Comparison of ENCODE assay signal across 12 mouse cellular contexts in genomic region chr4:106149471-106150048, GRCm38 (mm10).
"Had no signal": no experiment of that assay in that cellular context is flagged by ENCODE, and none has a peak within 500 bp of the region (broad histone marks: within the 10 kb centered on the region; RNA-seq: fewer than 3 reads in every experiment).

No protein-coding gene starts in this region.

- ATAC-seq: liver, embryonic 12.5 days; midbrain, embryonic 13.5 days had no signal

- H3K9me3 ChIP-seq: kidney, embryonic 15.5 days; limb, embryonic 15.5 days; liver, embryonic 12.5 days; lung, embryonic 15.5 days; midbrain, embryonic 13.5 days; neural tube, embryonic 15.5 days had no signal

- H3K4me1 ChIP-seq: liver, embryonic 12.5 days; lung, embryonic 15.5 days; midbrain, embryonic 13.5 days had no signal

- H3K27ac ChIP-seq: kidney, embryonic 15.5 days; liver, embryonic 12.5 days; lung, embryonic 15.5 days; midbrain, embryonic 13.5 days; neural tube, embryonic 15.5 days; stomach, postnatal 0 days had no signal

- H3K4me3 ChIP-seq: kidney, embryonic 15.5 days; limb, embryonic 15.5 days; liver, embryonic 12.5 days; lung, embryonic 15.5 days; midbrain, embryonic 13.5 days; myocyte; neural tube, embryonic 15.5 days had no signal

- H3K27me3 ChIP-seq: kidney, embryonic 15.5 days; limb, embryonic 15.5 days; liver, embryonic 12.5 days; lung, embryonic 15.5 days; midbrain, embryonic 13.5 days; neural tube, embryonic 15.5 days had no signal

- H3K9ac ChIP-seq: kidney, embryonic 15.5 days; limb, embryonic 15.5 days; liver, embryonic 12.5 days; lung, embryonic 15.5 days; midbrain, embryonic 13.5 days; neural tube, embryonic 15.5 days had no signal

- DNase-seq: kidney, adult 11 months; kidney, postnatal 14 days; right cerebral cortex, adult 18-20 months; thymus, postnatal 4 days had no signal

- H3K36me3 ChIP-seq: kidney, embryonic 15.5 days; limb, embryonic 15.5 days; liver, embryonic 12.5 days; lung, embryonic 15.5 days; midbrain, embryonic 13.5 days; neural tube, embryonic 15.5 days had no signal

- H3K4me2 ChIP-seq: kidney, embryonic 15.5 days; limb, embryonic 15.5 days; liver, embryonic 12.5 days; lung, embryonic 15.5 days; midbrain, embryonic 13.5 days; neural tube, embryonic 15.5 days had no signal
